ENCODE assay signal across 11 mouse cellular contexts in genomic region chr13:114856269-114856627, GRCm38 (mm10). TPM values are rescaled to one million over a fixed set of nuclear protein-coding genes. Genes with fewer than 3 reads are reported as not detected.
DNase-seq lines count a peak whose midpoint lies in the region; ATAC-seq lines count a peak whose summit lies in the region.
"Had no signal": no experiment of that assay in that cellular context is flagged by ENCODE, and none has a peak within 500 bp of the region (broad histone marks: within the 10 kb centered on the region; RNA-seq: fewer than 3 reads in every experiment).

No protein-coding gene starts in this region.

- 33% methylated on average over 7 of the region's 7 CpGs for WGBS in hindbrain, embryonic 11.5 days
- WGBS in hindbrain, embryonic 10.5 days, result 36% methylated on average over 7 of the region's 7 CpGs
- 45% methylated on average over 7 of the region's 7 CpGs for WGBS in forebrain, embryonic 11.5 days
- 36% methylated on average over 7 of the region's 7 CpGs for WGBS in midbrain, embryonic 10.5 days

- no peak overlapping the region for H3K9ac ChIP-seq in hindbrain, embryonic 11.5 days (ENCODE audit: low read depth, low read length)
- no peak overlapping the region for H3K9ac ChIP-seq in forebrain, embryonic 11.5 days (ENCODE audit: low read length)
- H3K9ac ChIP-seq: liver, embryonic 13.5 days had no signal

- ATAC-seq in hindbrain, embryonic 11.5 days (ENCODE audit: low FRiP score), result no peak
- ATAC-seq in forebrain, embryonic 11.5 days (replicated peaks; ENCODE audit: low FRiP score), result 0 out of 2 replicates have a peak, but pooled peaks have one; percentile 32

- H3K27me3 ChIP-seq in hindbrain, embryonic 11.5 days (ENCODE audit: control insufficient read depth, insufficient read depth, low read length), result no peaks in the 10 kb centered on the region
- H3K27me3 ChIP-seq in hindbrain, embryonic 10.5 days (ENCODE audit: insufficient read depth, poor library complexity, severe bottlenecking), result no peaks in the 10 kb centered on the region
- H3K27me3 ChIP-seq in forebrain, embryonic 11.5 days (ENCODE audit: control insufficient read depth, insufficient read depth, low read length), result no peaks in the 10 kb centered on the region
- H3K27me3 ChIP-seq in midbrain, embryonic 10.5 days (ENCODE audit: low read depth, poor library complexity, severe bottlenecking), result no peaks in the 10 kb centered on the region
- H3K27me3 ChIP-seq: liver, embryonic 13.5 days had no signal

- H3K9me3 ChIP-seq in hindbrain, embryonic 11.5 days (ENCODE audit: control insufficient read depth, low read length), result no peaks in the 10 kb centered on the region
- no peaks in the 10 kb centered on the region for H3K9me3 ChIP-seq in hindbrain, embryonic 10.5 days
- H3K9me3 ChIP-seq in forebrain, embryonic 11.5 days (ENCODE audit: control insufficient read depth, low read length), result no peaks in the 10 kb centered on the region
- H3K9me3 ChIP-seq in midbrain, embryonic 10.5 days (replicated peaks), result no peaks in the 10 kb centered on the region
- H3K9me3 ChIP-seq: liver, embryonic 13.5 days had no signal

- no peaks in the 10 kb centered on the region for H3K4me1 ChIP-seq in hindbrain, embryonic 11.5 days (replicated peaks; ENCODE audit: control insufficient read depth, insufficient read depth, low read length)
- H3K4me1 ChIP-seq in hindbrain, embryonic 10.5 days (replicated peaks), result peaks cover 11% of the 10 kb centered on the region
- peaks cover 4% of the 10 kb centered on the region; the same call in 1 of the 2 replicates for H3K4me1 ChIP-seq in forebrain, embryonic 11.5 days (replicated peaks; ENCODE audit: control insufficient read depth, insufficient read depth, low read length)
- peaks cover 13% of the 10 kb centered on the region for H3K4me1 ChIP-seq in midbrain, embryonic 10.5 days
- H3K4me1 ChIP-seq: liver, embryonic 13.5 days had no signal

- H3K4me3 ChIP-seq in hindbrain, embryonic 11.5 days (ENCODE audit: low read depth, low read length), result no peak overlapping the region
- H3K4me3 ChIP-seq in hindbrain, embryonic 10.5 days, result no peak overlapping the region
- no peak overlapping the region for H3K4me3 ChIP-seq in forebrain, embryonic 11.5 days (ENCODE audit: low read depth, low read length)
- peak overlapping the region; percentile 34; the same call in 1 of the 2 replicates for H3K4me3 ChIP-seq in midbrain, embryonic 10.5 days
- H3K4me3 ChIP-seq: liver, embryonic 13.5 days had no signal

- peak; percentile 13 for DNase-seq in hindbrain, embryonic 11.5 days (ENCODE audit: low spot score)
- DNase-seq in hindbrain, embryonic 10.5 days (ENCODE audit: low spot score), result no peak
- DNase-seq in embryo, embryonic 9.5 days (ENCODE audit: extremely low spot score), result peak; percentile 6
- no peak for DNase-seq in forebrain, embryonic 11.5 days (ENCODE audit: low spot score)
- DNase-seq in midbrain, embryonic 10.5 days (ENCODE audit: low spot score), result no peak
- no peak for DNase-seq in adrenal gland, postnatal 14 days
- no peak for DNase-seq in cerebellum, postnatal 10 days
- DNase-seq: adrenal gland, adult 8-10 months; kidney, adult 11 months; liver, embryonic 13.5 days; thymus, adult 2 months had no signal

- no peaks in the 10 kb centered on the region for H3K36me3 ChIP-seq in hindbrain, embryonic 11.5 days (ENCODE audit: control insufficient read depth, insufficient read depth, low read length)
- H3K36me3 ChIP-seq in hindbrain, embryonic 10.5 days, result no peaks in the 10 kb centered on the region
- H3K36me3 ChIP-seq in forebrain, embryonic 11.5 days (ENCODE audit: control insufficient read depth, insufficient read depth, low read length), result no peaks in the 10 kb centered on the region
- no peaks in the 10 kb centered on the region for H3K36me3 ChIP-seq in midbrain, embryonic 10.5 days
- H3K36me3 ChIP-seq: liver, embryonic 13.5 days had no signal

- no peak overlapping the region for H3K27ac ChIP-seq in hindbrain, embryonic 11.5 days (ENCODE audit: low read depth, low read length)
- no peak overlapping the region for H3K27ac ChIP-seq in hindbrain, embryonic 10.5 days
- no peak overlapping the region for H3K27ac ChIP-seq in forebrain, embryonic 11.5 days (ENCODE audit: low read depth, low read length)
- H3K27ac ChIP-seq in midbrain, embryonic 10.5 days (replicated peaks), result peak overlapping the region; percentile 76
- H3K27ac ChIP-seq: liver, embryonic 13.5 days had no signal

- 0 out of 2 replicates have a peak overlapping the region, but pooled peaks have one; percentile 26 for H3K4me2 ChIP-seq in hindbrain, embryonic 11.5 days (replicated peaks; ENCODE audit: low read depth, low read length)
- H3K4me2 ChIP-seq in forebrain, embryonic 11.5 days (ENCODE audit: low read depth, low read length, severe bottlenecking), result peak overlapping the region; percentile 12; the same call in 1 of the 2 replicates
- H3K4me2 ChIP-seq: liver, embryonic 13.5 days had no signal

RNA-seq across cellular contexts. Expression of gene Mocs2, which starts 38.2 kb away (rescaled TPM):
- 80.3 and 83.4 TPM in 2 replicates for polyA plus RNA-seq in hindbrain, embryonic 11.5 days (2014; fragmentation: Nextera tagmentation; extraction: Ambion mirVana)
- polyA plus RNA-seq in hindbrain, embryonic 10.5 days (2016; fragmentation: Nextera tagmentation; extraction: Ambion mirVana), result 67.5 and 68.5 TPM in 2 replicates
- polyA plus RNA-seq in forebrain, embryonic 11.5 days (2014; fragmentation: Nextera tagmentation; extraction: Ambion mirVana), result 74.6 and 81.7 TPM in 2 replicates
- polyA plus RNA-seq in midbrain, embryonic 10.5 days (2016; fragmentation: Nextera tagmentation; extraction: Ambion mirVana), result 71.3 and 77.9 TPM in 2 replicates
- total RNA-seq in adrenal gland, postnatal 14 days (2021), result 177 and 191 TPM in 2 replicates

Comparison
In these comparisons a context has a peak if more than half of its experiments do, and no peak if none do; other contexts are left out.
1. DNase-seq: peak in hindbrain, embryonic 11.5 days (single experiment) and embryo, embryonic 9.5 days (single experiment); none in hindbrain, embryonic 10.5 days (single experiment), forebrain, embryonic 11.5 days (single experiment), midbrain, embryonic 10.5 days (single experiment), adrenal gland, postnatal 14 days (single experiment) and cerebellum, postnatal 10 days (0 of 2).